Mouse (Mus musculus) intestine, embryonic 15.5 days (tissue): ENCODE measurements around the gene Rsbn1. TPM values are rescaled to one million over a fixed set of nuclear protein-coding genes. Genes with fewer than 3 reads are reported as not detected.

ENCODE experiments used
- ATAC-seq: fragments of 200-750 bp; cut with Nextera tagmentation; 2 replicates; pipeline ENCODE4 v1.8.0; 2017; ENCODE audit warnings: moderate TSS enrichment, moderate library complexity
- H3K27ac ChIP-seq: fragments of 300-500 bp; sonication (generic); 2 replicates; pipeline ENCODE4 v1.5.1; 2015; ENCODE audit warnings: mild to moderate bottlenecking, inconsistent platforms
- H3K27me3 ChIP-seq: fragments of 300-500 bp; sonication (generic); replicated peaks from 2 replicates; pipeline ENCODE4 v1.6.1; 2015; ENCODE audit warnings: inconsistent platforms
- H3K36me3 ChIP-seq: fragments of 300-500 bp; sonication (generic); 2 replicates; pipeline ENCODE4 v1.6.1; 2015; ENCODE audit warnings: inconsistent platforms
- H3K4me1 ChIP-seq: fragments of 300-500 bp; sonication (generic); replicated peaks from 2 replicates; pipeline ENCODE4 v1.6.1; 2015; ENCODE audit warnings: inconsistent platforms
- H3K4me2 ChIP-seq: fragments of 300-500 bp; sonication (generic); replicated peaks from 2 replicates; pipeline ENCODE4 v1.6.1; 2015; ENCODE audit warnings: mild to moderate bottlenecking, inconsistent platforms
- H3K4me3 ChIP-seq: fragments of 300-500 bp; sonication (generic); replicated peaks from 2 replicates; pipeline ENCODE4 v1.5.1; 2015; ENCODE audit warnings: inconsistent platforms
- H3K9ac ChIP-seq: fragments of 300-500 bp; sonication (generic); 2 replicates; pipeline ENCODE4 v1.6.1; 2015; ENCODE audit warnings: inconsistent platforms
- H3K9me3 ChIP-seq: fragments of 300-500 bp; sonication (generic); 2 replicates; pipeline ENCODE4 v1.6.1; 2016; ENCODE audit warnings: inconsistent platforms
- WGBS: fragments of 180-500 bp; shearing (Covaris S2); methylation state at CpG from one replicate; pipeline ENCODE4 v1.1.7; 2015; 5-methylcytosine and 5-hydroxymethylcytosine counted together
- polyA plus RNA-seq: library from polyadenylated mRNA; unstranded; fragments of >200 nt; fragmentation: Nextera tagmentation; extraction: Ambion mirVana; gene quantifications from 2 replicates; pipeline ENCODE4 v1.2.1, GENCODE M21; 2015

Gene Rsbn1
- polyA plus RNA-seq, 1 experiment from 2014 or later = 9.7 TPM

DNA sequence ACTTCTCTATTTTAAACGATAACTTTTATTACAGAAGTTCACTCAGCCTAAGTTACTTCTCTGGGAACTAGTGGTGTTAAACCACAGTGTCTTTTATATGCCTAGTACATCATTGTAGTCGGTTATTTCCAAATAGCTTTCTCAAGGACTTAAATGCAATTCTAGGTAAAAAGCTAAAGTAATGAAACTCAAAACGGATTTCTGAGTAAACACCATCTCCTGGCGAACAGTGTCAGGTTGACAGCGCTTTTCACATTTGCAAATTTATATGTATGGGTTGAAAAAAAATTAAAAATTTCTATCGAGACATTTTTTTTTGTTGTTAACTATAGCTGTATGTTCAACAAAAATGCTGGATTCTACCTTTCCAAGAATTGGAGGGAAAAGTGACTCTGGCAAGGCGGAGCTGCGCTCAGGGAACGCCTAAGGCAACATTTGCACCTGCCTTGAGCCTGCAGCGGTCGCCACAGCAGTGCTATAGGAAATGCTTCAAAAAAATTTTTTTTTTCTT, 414 bp upstream of the Rsbn1 start:
- H3K36me3 ChIP-seq = no peaks in the 10 kb centered on the region
- peak overlapping the region; percentile 97 for H3K9ac ChIP-seq
- 7% methylated on average over 11 of the region's 11 CpGs for WGBS
- H3K27ac ChIP-seq = peak overlapping the region; percentile 93
- H3K4me2 ChIP-seq = peak overlapping the region; percentile 63
- H3K9me3 ChIP-seq = no peaks in the 10 kb centered on the region
- peak overlapping the region; percentile 99 for H3K4me3 ChIP-seq
- ATAC-seq = peak; percentile 34
- no peaks in the 10 kb centered on the region for H3K27me3 ChIP-seq
- peaks cover 8% of the 10 kb centered on the region; the same call in 1 of the 2 replicates for H3K4me1 ChIP-seq

GRCm38 (mm10) chr3:103914732-103915508, 1.0 kb downstream of the Rsbn1 start:
- no peaks in the 10 kb centered on the region for H3K36me3 ChIP-seq
- ATAC-seq = peak; percentile 62
- peak overlapping the region; percentile 97 for H3K9ac ChIP-seq
- peaks cover 8% of the 10 kb centered on the region; the same call in 1 of the 2 replicates for H3K4me1 ChIP-seq
- H3K4me3 ChIP-seq = peak overlapping the region; percentile 99
- WGBS = under 1% methylated on average over 52 of the region's 60 CpGs
- no peaks in the 10 kb centered on the region for H3K27me3 ChIP-seq
- H3K4me2 ChIP-seq = peak overlapping the region; percentile 63
- no peaks in the 10 kb centered on the region for H3K9me3 ChIP-seq
- peak overlapping the region; percentile 93 for H3K27ac ChIP-seq

- under 1% methylated on average over 7 of the region's 7 CpGs for WGBS
- peak overlapping the region; percentile 99 for H3K4me3 ChIP-seq
- H3K36me3 ChIP-seq = no peaks in the 10 kb centered on the region
- peak overlapping the region; percentile 63 for H3K4me2 ChIP-seq
- H3K9me3 ChIP-seq = no peaks in the 10 kb centered on the region
- H3K4me1 ChIP-seq = peaks cover 8% of the 10 kb centered on the region; the same call in 1 of the 2 replicates
- H3K27me3 ChIP-seq = no peaks in the 10 kb centered on the region
- peak overlapping the region; percentile 97 for H3K9ac ChIP-seq
- H3K27ac ChIP-seq = no peak overlapping the region
- no peak for ATAC-seq
Measured at GRCm38 (mm10) chr3:103915509-103915896, 1.6 kb downstream of the Rsbn1 start.

GRCm38 (mm10) chr3:103916205-103916838, 2.4 kb downstream of the Rsbn1 start:
- H3K9me3 ChIP-seq = no peaks in the 10 kb centered on the region
- WGBS = 38% methylated on average over 5 of the region's 5 CpGs
- H3K36me3 ChIP-seq = no peaks in the 10 kb centered on the region
- no peak overlapping the region for H3K27ac ChIP-seq
- peak overlapping the region; percentile 39 for H3K9ac ChIP-seq
- ATAC-seq = no peak
- H3K27me3 ChIP-seq = no peaks in the 10 kb centered on the region
- peaks cover 8% of the 10 kb centered on the region; the same call in 1 of the 2 replicates for H3K4me1 ChIP-seq
- peak overlapping the region; percentile 20; the same call in 1 of the 2 replicates for H3K4me3 ChIP-seq
- H3K4me2 ChIP-seq = peak overlapping the region; percentile 63

DNA sequence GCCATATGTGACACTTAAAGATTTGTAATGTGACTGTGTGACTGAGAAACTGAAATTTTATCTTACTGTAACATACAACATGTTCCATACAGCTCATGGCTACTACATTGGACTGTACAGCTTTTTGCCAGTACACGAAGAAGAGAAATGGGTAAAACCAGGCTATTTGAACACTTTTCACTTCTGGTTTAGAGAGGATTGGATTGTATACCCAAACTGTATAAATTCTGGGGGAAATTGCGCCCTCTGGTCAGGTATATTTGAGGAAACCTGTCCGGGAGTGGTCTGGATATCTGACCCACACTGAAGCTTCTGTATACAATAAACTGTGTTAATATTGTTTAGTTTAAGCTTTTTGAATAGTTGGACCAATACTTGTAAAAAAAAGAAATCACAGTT, 2.9 kb downstream of the Rsbn1 start:
- Histone ChIP-seq H3K9ac (no peak overlapping the region), H3K27ac (no peak overlapping the region), H3K4me1 (peaks cover 8% of the 10 kb centered on the region; the same call in 1 of the 2 replicates), H3K4me2 (peak overlapping the region; percentile 63), H3K36me3 (no peaks in the 10 kb centered on the region), H3K4me3 (0 out of 2 replicates have a peak overlapping the region, but pooled peaks have one; percentile 16), H3K27me3 (no peaks in the 10 kb centered on the region), H3K9me3 (no peaks in the 10 kb centered on the region)
- 47% methylated on average over 3 of the region's 3 CpGs for WGBS
- no peak for ATAC-seq

DNA sequence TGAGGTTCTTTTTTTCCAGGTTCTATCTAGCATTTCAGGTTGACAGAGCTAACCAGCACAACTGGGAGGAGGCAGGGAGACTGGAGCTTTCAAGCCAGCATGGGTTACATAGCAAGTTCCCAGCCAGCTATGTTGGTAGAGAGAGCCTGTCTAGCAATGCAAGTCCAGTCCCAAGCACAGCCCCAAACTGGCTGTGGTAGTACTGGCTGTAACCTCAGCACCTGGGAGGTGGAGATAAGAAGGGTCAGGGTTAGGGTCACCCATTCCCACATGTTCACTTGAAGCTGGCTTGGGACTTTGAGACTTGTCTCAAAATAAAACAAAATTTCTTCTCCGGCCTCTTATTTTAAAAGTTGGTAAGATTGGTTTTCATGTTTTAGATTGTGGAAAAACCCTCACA, 6.2 kb downstream of the Rsbn1 start:
- H3K27me3 ChIP-seq = no peaks in the 10 kb centered on the region
- H3K27ac ChIP-seq = no peak overlapping the region
- H3K9me3 ChIP-seq = no peaks in the 10 kb centered on the region
- no peak for ATAC-seq
- no peaks in the 10 kb centered on the region for H3K36me3 ChIP-seq
- no peak overlapping the region for H3K4me2 ChIP-seq
- no peak overlapping the region for H3K4me3 ChIP-seq
- H3K9ac ChIP-seq = no peak overlapping the region
- 100% methylated on average over 1 of the region's 1 CpGs for WGBS
- peaks cover 11% of the 10 kb centered on the region; the same call in 1 of the 2 replicates for H3K4me1 ChIP-seq

- no peaks in the 10 kb centered on the region for H3K27me3 ChIP-seq
- H3K36me3 ChIP-seq = no peaks in the 10 kb centered on the region
- no peak for ATAC-seq
- H3K4me3 ChIP-seq = no peak overlapping the region
- H3K27ac ChIP-seq = no peak overlapping the region
- H3K9ac ChIP-seq = no peak overlapping the region
- peaks cover 3% of the 10 kb centered on the region; the same call in 1 of the 2 replicates for H3K4me1 ChIP-seq
- H3K9me3 ChIP-seq = no peaks in the 10 kb centered on the region
- WGBS = 63% methylated on average over 3 of the region's 3 CpGs
- H3K4me2 ChIP-seq = no peak overlapping the region
Measured at GRCm38 (mm10) chr3:103925302-103925701, 11.4 kb downstream of the Rsbn1 start.

DNA sequence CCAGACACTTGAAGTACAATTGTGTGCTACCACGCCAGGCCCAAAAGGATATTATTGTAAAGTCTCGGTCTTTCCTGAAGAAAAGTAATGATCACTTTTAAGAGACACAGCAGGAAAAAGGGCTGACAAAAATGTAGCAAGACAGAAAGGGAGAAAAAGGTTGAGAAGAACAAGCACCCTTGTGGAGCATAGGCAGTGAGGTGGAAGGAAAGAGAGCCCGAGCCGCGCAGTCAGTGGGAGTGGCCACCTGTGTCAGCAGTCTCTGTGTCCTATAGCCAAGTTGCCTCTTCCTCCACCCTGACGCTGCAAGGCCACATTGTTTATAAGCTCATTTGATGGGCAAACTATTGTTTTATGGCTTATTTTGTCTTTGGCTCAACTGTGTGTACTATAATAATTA, 13.6 kb downstream of the Rsbn1 start:
- Histone ChIP-seq H3K27me3 (no peaks in the 10 kb centered on the region), H3K27ac (no peak overlapping the region), H3K36me3 (0 out of 2 replicates have a peak, but pooled peaks cover 3% of the 10 kb centered on the region), H3K4me2 (no peak overlapping the region), H3K9me3 (no peaks in the 10 kb centered on the region), H3K4me1 (peaks cover 3% of the 10 kb centered on the region; the same call in 1 of the 2 replicates), H3K9ac (no peak overlapping the region), H3K4me3 (no peak overlapping the region)
- WGBS = 72% methylated on average over 6 of the region's 6 CpGs
- ATAC-seq = no peak

GRCm38 (mm10) chr3:103944794-103945562, 31.1 kb downstream of the Rsbn1 start:
- H3K27me3 ChIP-seq = no peaks in the 10 kb centered on the region
- WGBS = 86% methylated on average over 1 of the region's 1 CpGs
- H3K4me3 ChIP-seq = no peak overlapping the region
- no peak overlapping the region for H3K27ac ChIP-seq
- no peak overlapping the region for H3K4me2 ChIP-seq
- no peaks in the 10 kb centered on the region for H3K9me3 ChIP-seq
- no peaks in the 10 kb centered on the region for H3K36me3 ChIP-seq
- no peak overlapping the region for H3K9ac ChIP-seq
- no peaks in the 10 kb centered on the region for H3K4me1 ChIP-seq
- ATAC-seq = no peak

- H3K4me2 ChIP-seq = no peak overlapping the region
- H3K27ac ChIP-seq = no peak overlapping the region
- WGBS = 84% methylated on average over 7 of the region's 7 CpGs
Measured at GRCm38 (mm10) chr3:103948666-103949065, 34.7 kb downstream of the Rsbn1 start.

DNA sequence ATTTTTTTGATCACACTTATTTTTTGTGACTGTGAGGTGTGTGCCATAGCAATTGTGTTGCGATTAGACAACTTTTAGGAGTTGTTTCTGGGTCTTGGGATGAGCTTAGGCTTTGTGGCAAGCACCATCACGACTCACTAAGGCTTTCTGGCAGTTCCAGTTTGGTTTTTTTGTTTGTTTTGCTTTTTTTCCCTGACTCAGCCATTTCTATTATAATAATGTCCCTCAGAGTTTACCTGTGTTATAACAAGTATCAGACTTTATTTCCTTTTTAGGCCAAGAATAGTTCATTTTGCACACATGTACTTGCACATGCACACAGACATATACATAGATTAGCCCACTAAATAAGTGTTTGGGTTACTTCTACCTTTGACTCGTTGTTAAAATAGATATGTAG, 46.7 kb downstream of the Rsbn1 start:
- Histone ChIP-seq H3K27me3 (no peaks in the 10 kb centered on the region), H3K4me3 (no peak overlapping the region), H3K36me3 (0 out of 2 replicates have a peak, but pooled peaks cover 7% of the 10 kb centered on the region), H3K9me3 (no peaks in the 10 kb centered on the region), H3K9ac (no peak overlapping the region), H3K4me1 (no peaks in the 10 kb centered on the region), H3K4me2 (no peak overlapping the region), H3K27ac (no peak overlapping the region)
- 89% methylated on average over 3 of the region's 3 CpGs for WGBS
- ATAC-seq = no peak

More at GRCm38 (mm10) chr3:103948666-103949065, 34.7 kb downstream of the Rsbn1 start:
- no peak for ATAC-seq
- Histone ChIP-seq H3K9ac (no peak overlapping the region), H3K4me3 (no peak overlapping the region), H3K27me3 (no peaks in the 10 kb centered on the region), H3K36me3 (no peaks in the 10 kb centered on the region), H3K4me1 (no peaks in the 10 kb centered on the region), H3K9me3 (no peaks in the 10 kb centered on the region)

GRCm38 (mm10) chr3:103967231-103967630, 53.3 kb downstream of the Rsbn1 start:
- peak overlapping the region; percentile 86 for H3K9ac ChIP-seq
- no peak overlapping the region for H3K27ac ChIP-seq

More at GRCm38 (mm10) chr3:103967231-103967630, 53.3 kb downstream of the Rsbn1 start:
- H3K36me3 ChIP-seq = 0 out of 2 replicates have a peak, but pooled peaks cover 1% of the 10 kb centered on the region
- peak overlapping the region; percentile 67 for H3K4me2 ChIP-seq
- no peaks in the 10 kb centered on the region for H3K27me3 ChIP-seq
- peaks cover 3% of the 10 kb centered on the region; the same call in 1 of the 2 replicates for H3K4me1 ChIP-seq
- 20% methylated on average over 2 of the region's 2 CpGs for WGBS
- no peaks in the 10 kb centered on the region for H3K9me3 ChIP-seq
- H3K4me3 ChIP-seq = peak overlapping the region; percentile 97
- ATAC-seq = no peak
